Mouse (Mus musculus): Measurements from ENCODE around the gene Oscp1. TPM values are rescaled to one million over a fixed set of nuclear protein-coding genes. Genes with fewer than 3 reads are reported as not detected.
"Not testable (repeated sequence)": the region's sequence is repeated elsewhere in the genome, so short reads cannot be mapped to it uniquely, and the experiment has no call there.

The Oscp1 gene
- polyA plus RNA-seq, 1 experiment from 2014 or later = 19.4 TPM

- no peak overlapping the region for H3K4me2 ChIP-seq (replicated peaks)
- 68% methylated on average over 7 of the region's 7 CpGs for WGBS
- H3K9ac ChIP-seq = 0 out of 2 replicates have a peak overlapping the region, but pooled peaks have one; percentile 13
- H3K4me1 ChIP-seq = no peaks in the 10 kb centered on the region
- no peaks in the 10 kb centered on the region for H3K9me3 ChIP-seq
- no peak overlapping the region for H3K4me3 ChIP-seq
- no peaks in the 10 kb centered on the region for H3K27me3 ChIP-seq
- H3K27ac ChIP-seq = no peak overlapping the region
- no peak for ATAC-seq (ENCODE audit: low FRiP score, low read depth)
- no peaks in the 10 kb centered on the region for H3K36me3 ChIP-seq
Measured at GRCm38 (mm10) chr4:126090101-126090847, 31.9 kb downstream of the Oscp1 start.

GRCm38 (mm10) chr4:126090848-126091124, 32.4 kb downstream of the Oscp1 start:
- H3K27ac ChIP-seq = no peak overlapping the region
- no peaks in the 10 kb centered on the region for H3K9me3 ChIP-seq
- no peak overlapping the region for H3K4me2 ChIP-seq (replicated peaks)
- no peaks in the 10 kb centered on the region for H3K27me3 ChIP-seq
- WGBS = 79% methylated on average over 4 of the region's 4 CpGs
- H3K36me3 ChIP-seq = no peaks in the 10 kb centered on the region
- no peaks in the 10 kb centered on the region for H3K4me1 ChIP-seq
- H3K4me3 ChIP-seq = no peak overlapping the region
- H3K9ac ChIP-seq = no peak overlapping the region
- no peak for ATAC-seq (ENCODE audit: low FRiP score, low read depth)

GRCm38 (mm10) chr4:126091873-126092272, 33.5 kb downstream of the Oscp1 start:
- Histone ChIP-seq H3K4me3 (no peak overlapping the region), H3K9me3 (no peaks in the 10 kb centered on the region), H3K36me3 (no peaks in the 10 kb centered on the region), H3K4me2 (replicated peaks) (no peak overlapping the region), H3K27me3 (no peaks in the 10 kb centered on the region), H3K4me1 (0 out of 2 replicates have a peak, but pooled peaks cover under 1% of the 10 kb centered on the region), H3K9ac (no peak overlapping the region), H3K27ac (no peak overlapping the region)
- 81% methylated on average over 8 of the region's 8 CpGs for WGBS
- no peak for ATAC-seq (ENCODE audit: low FRiP score, low read depth)

GRCm38 (mm10) chr4:126095622-126096430, 37.5 kb downstream of the Oscp1 start:
- 53% methylated on average over 14 of the region's 14 CpGs for WGBS
- not testable (repeated sequence) for H3K4me1 ChIP-seq; H3K27ac ChIP-seq; ATAC-seq (ENCODE audit: low FRiP score, low read depth); H3K9me3 ChIP-seq; H3K27me3 ChIP-seq; H3K9ac ChIP-seq
- peak overlapping the region; percentile 67 for H3K4me2 ChIP-seq (replicated peaks)
- H3K36me3 ChIP-seq = peaks cover 21% of the 10 kb centered on the region
- peak overlapping the region; percentile 62 for H3K4me3 ChIP-seq

GRCm38 (mm10) chr4:126096464-126097111, 38.2 kb downstream of the Oscp1 start, which contains the start of gene Lsm10:
Lsm10 (plus strand) TSS chr4:126096623.
- Histone ChIP-seq H3K9me3 (no peaks in the 10 kb centered on the region), H3K4me2 (replicated peaks) (peak within 1 kb of the TSS; percentile 67), H3K4me3 (peak within 1 kb of the TSS; percentile 62), H3K4me1 (0 out of 2 replicates have a peak, but pooled peaks cover 5% of the 10 kb centered on the region), H3K27ac (peak within 1 kb of the TSS; percentile 82), H3K27me3 (no peaks in the 10 kb centered on the region), H3K36me3 (peaks cover 21% of the 10 kb centered on the region), H3K9ac (peak within 1 kb of the TSS; percentile 78)
- 3% methylated on average over 37 of the region's 37 CpGs for WGBS
- ATAC-seq (ENCODE audit: low FRiP score, low read depth) = peak; percentile 98

GRCm38 (mm10) chr4:126097711-126098253, 39.4 kb downstream of the Oscp1 start:
- 93% methylated on average over 20 of the region's 20 CpGs for WGBS
- Histone ChIP-seq H3K4me2 (replicated peaks) (peak overlapping the region; percentile 67; the same call in 1 of the 2 replicates), H3K9ac (no peak overlapping the region; the same call in 1 of the 2 replicates), H3K4me3 (no peak overlapping the region), H3K27ac (no peak overlapping the region), H3K4me1 (peaks cover 11% of the 10 kb centered on the region), H3K9me3 (no peaks in the 10 kb centered on the region), H3K27me3 (no peaks in the 10 kb centered on the region), H3K36me3 (peaks cover 21% of the 10 kb centered on the region)
- ATAC-seq (ENCODE audit: low FRiP score, low read depth) = no peak

- WGBS = 91% methylated on average over 3 of the region's 3 CpGs
- peaks cover 21% of the 10 kb centered on the region for H3K36me3 ChIP-seq
- peaks cover 17% of the 10 kb centered on the region for H3K4me1 ChIP-seq
- no peak overlapping the region for H3K9ac ChIP-seq
- H3K4me2 ChIP-seq (replicated peaks) = no peak overlapping the region
- H3K27ac ChIP-seq = no peak overlapping the region
- no peaks in the 10 kb centered on the region for H3K9me3 ChIP-seq
- H3K4me3 ChIP-seq = no peak overlapping the region
- ATAC-seq (ENCODE audit: low FRiP score, low read depth) = no peak
- no peaks in the 10 kb centered on the region for H3K27me3 ChIP-seq
Measured at GRCm38 (mm10) chr4:126099365-126099764, 41.0 kb downstream of the Oscp1 start.

GRCm38 (mm10) chr4:126100764-126101163, 42.4 kb downstream of the Oscp1 start:
- Histone ChIP-seq H3K4me1 (peaks cover 28% of the 10 kb centered on the region), H3K27me3 (no peaks in the 10 kb centered on the region), H3K9ac (no peak overlapping the region), H3K9me3 (no peaks in the 10 kb centered on the region), H3K27ac (no peak overlapping the region), H3K4me2 (replicated peaks) (no peak overlapping the region), H3K4me3 (no peak overlapping the region), H3K36me3 (peaks cover 21% of the 10 kb centered on the region)
- no peak for ATAC-seq (ENCODE audit: low FRiP score, low read depth)
- WGBS = 86% methylated on average over 3 of the region's 3 CpGs

GRCm38 (mm10) chr4:126102061-126102841, 43.9 kb downstream of the Oscp1 start:
- 49% methylated on average over 7 of the region's 7 CpGs for WGBS
- H3K9ac ChIP-seq = no peak overlapping the region
- H3K27ac ChIP-seq = 0 out of 2 replicates have a peak overlapping the region, but pooled peaks have one; percentile 29
- peaks cover 21% of the 10 kb centered on the region for H3K36me3 ChIP-seq
- H3K9me3 ChIP-seq = no peaks in the 10 kb centered on the region
- H3K27me3 ChIP-seq = no peaks in the 10 kb centered on the region
- H3K4me3 ChIP-seq = 0 out of 2 replicates have a peak overlapping the region, but pooled peaks have one; percentile 87
- no peak for ATAC-seq (ENCODE audit: low FRiP score, low read depth)
- peak overlapping the region; percentile 81 for H3K4me2 ChIP-seq (replicated peaks)
- H3K4me1 ChIP-seq = peaks cover 24% of the 10 kb centered on the region

- Histone ChIP-seq H3K9me3 (no peaks in the 10 kb centered on the region), H3K27ac (peak overlapping the region; percentile 29), H3K9ac (peak overlapping the region; percentile 62), H3K4me2 (replicated peaks) (peak overlapping the region; percentile 81), H3K4me3 (peak overlapping the region; percentile 87), H3K4me1 (peaks cover 26% of the 10 kb centered on the region), H3K27me3 (no peaks in the 10 kb centered on the region), H3K36me3 (peaks cover 19% of the 10 kb centered on the region)
- 4% methylated on average over 15 of the region's 15 CpGs for WGBS
- peak; percentile 30; the same call in 1 of the 2 replicates for ATAC-seq (ENCODE audit: low FRiP score, low read depth)
Measured at GRCm38 (mm10) chr4:126103057-126103581, 44.8 kb downstream of the Oscp1 start.

- Histone ChIP-seq H3K4me1 (peaks cover 31% of the 10 kb centered on the region), H3K27ac (peak within 1 kb of the TSS; percentile 29), H3K36me3 (peaks cover 14% of the 10 kb centered on the region), H3K4me2 (replicated peaks) (peak within 1 kb of the TSS; percentile 97), H3K4me3 (peak within 1 kb of the TSS; percentile 87), H3K9me3 (no peaks in the 10 kb centered on the region), H3K27me3 (no peaks in the 10 kb centered on the region), H3K9ac (peak within 1 kb of the TSS; percentile 87)
- 2% methylated on average over 34 of the region's 34 CpGs for WGBS
- peak; percentile 98 for ATAC-seq (ENCODE audit: low FRiP score, low read depth)
Measured at GRCm38 (mm10) chr4:126103590-126104068, 45.3 kb downstream of the Oscp1 start, which contains the start of gene Stk40. Stk40 (plus strand) TSS chr4:126103957.
